In genomic region chr8:12753054-12753453, GRCm38 (mm10) we compare ENCODE assay signal across 19 mouse cellular contexts. TPM values are rescaled to one million over a fixed set of nuclear protein-coding genes. Genes with fewer than 3 reads are reported as not detected.
DNase-seq lines count a peak whose midpoint lies in the region; ATAC-seq and TF ChIP-seq lines count a peak whose summit lies in the region.
"Had no signal": no experiment of that assay in that cellular context is flagged by ENCODE, and none has a peak within 500 bp of the region (broad histone marks: within the 10 kb centered on the region; RNA-seq: fewer than 3 reads in every experiment).

No protein-coding gene starts in this region.

- ATAC-seq in embryonic facial prominence, embryonic 13.5 days (ENCODE audit: insufficient number of reproducible peaks, insufficient read depth, low FRiP score, low TSS enrichment, low read depth): no peak
- no peak for ATAC-seq in stomach, postnatal 0 days (ENCODE audit: low FRiP score, low TSS enrichment)
- ATAC-seq: forebrain, embryonic 13.5 days had no signal

- no peaks in the 10 kb centered on the region for H3K27me3 ChIP-seq in embryonic facial prominence, embryonic 13.5 days
- no peaks in the 10 kb centered on the region for H3K27me3 ChIP-seq in stomach, postnatal 0 days (ENCODE audit: control insufficient read depth, insufficient read depth, low read length)
- H3K27me3 ChIP-seq: embryonic facial prominence, embryonic 12.5 days; forebrain, embryonic 13.5 days; hindbrain, embryonic 15.5 days had no signal

- H3K4me1 ChIP-seq in embryonic facial prominence, embryonic 13.5 days: peaks cover 14% of the 10 kb centered on the region
- no peaks in the 10 kb centered on the region for H3K4me1 ChIP-seq in stomach, postnatal 0 days (replicated peaks; ENCODE audit: control insufficient read depth, insufficient read depth)

- no peaks in the 10 kb centered on the region for H3K9me3 ChIP-seq in embryonic facial prominence, embryonic 13.5 days
- H3K9me3 ChIP-seq in stomach, postnatal 0 days (ENCODE audit: control insufficient read depth, low read length): no peaks in the 10 kb centered on the region
- H3K9me3 ChIP-seq: embryonic facial prominence, embryonic 12.5 days; forebrain, embryonic 13.5 days; hindbrain, embryonic 15.5 days; limb, embryonic 12.5 days had no signal

- DNase-seq in heart, adult 11 months: peak; percentile 91
- no peak for DNase-seq in heart, postnatal 36 days
- DNase-seq in kidney, adult 8-10 months: peak; percentile 69 to 71
- DNase-seq in kidney, postnatal 25 days: peak; percentile 49 to 73
- DNase-seq in lung, postnatal 10 days: no peak
- no peak for DNase-seq in lung, postnatal 4 days
- DNase-seq in stomach, postnatal 0 days (ENCODE audit: low spot score): no peak
- DNase-seq: cerebellum, adult 11-12 months; gastrocnemius, postnatal 14 days; heart, postnatal 14 days; lung, postnatal 14 days; right cerebral cortex, postnatal 14 days; thymus, postnatal 14 days had no signal

- H3K4me2 ChIP-seq in embryonic facial prominence, embryonic 13.5 days: no peak overlapping the region
- H3K4me2 ChIP-seq in stomach, postnatal 0 days (replicated peaks; ENCODE audit: low read depth): no peak overlapping the region
- H3K4me2 ChIP-seq: embryonic facial prominence, embryonic 12.5 days; forebrain, embryonic 13.5 days; heart, embryonic 11.5 days; hindbrain, embryonic 15.5 days; limb, embryonic 12.5 days had no signal

- no peak overlapping the region for H3K9ac ChIP-seq in embryonic facial prominence, embryonic 13.5 days
- H3K9ac ChIP-seq in stomach, postnatal 0 days (ENCODE audit: low read length): no peak overlapping the region
- H3K9ac ChIP-seq: embryonic facial prominence, embryonic 12.5 days; forebrain, embryonic 13.5 days; hindbrain, embryonic 15.5 days; limb, embryonic 12.5 days had no signal

- no peak for TF ChIP-seq CTCF in stomach, postnatal 0 days (IDR thresholded peaks at IDR 0.05; ENCODE audit: low read depth)

- intact Hi-C loops in heart, postnatal 36 days (cut with DNase I): no loop called here

- peak overlapping the region; percentile 68; the same call in 1 of the 2 replicates for H3K27ac ChIP-seq in embryonic facial prominence, embryonic 13.5 days
- H3K27ac ChIP-seq in stomach, postnatal 0 days (replicated peaks): no peak overlapping the region
- H3K27ac ChIP-seq: embryonic facial prominence, embryonic 12.5 days; forebrain, embryonic 13.5 days; hindbrain, embryonic 15.5 days; limb, embryonic 12.5 days had no signal

- 35% methylated on average over 6 of the region's 6 CpGs for WGBS in embryonic facial prominence, embryonic 13.5 days
- 42% methylated on average over 6 of the region's 6 CpGs for WGBS in stomach, postnatal 0 days

- H3K36me3 ChIP-seq in embryonic facial prominence, embryonic 13.5 days: no peaks in the 10 kb centered on the region
- no peaks in the 10 kb centered on the region for H3K36me3 ChIP-seq in stomach, postnatal 0 days (ENCODE audit: control insufficient read depth, insufficient read depth, low read length)
- H3K36me3 ChIP-seq: embryonic facial prominence, embryonic 12.5 days; hindbrain, embryonic 15.5 days; limb, embryonic 12.5 days had no signal

- no peak for TF ChIP-seq EP300 in stomach, postnatal 0 days (optimal IDR thresholded peaks at IDR 0.05)

- no peak overlapping the region for H3K4me3 ChIP-seq in embryonic facial prominence, embryonic 13.5 days
- no peak overlapping the region for H3K4me3 ChIP-seq in stomach, postnatal 0 days (ENCODE audit: low read depth, low read length)
- H3K4me3 ChIP-seq: embryonic facial prominence, embryonic 12.5 days; forebrain, embryonic 13.5 days; hindbrain, embryonic 15.5 days; limb, embryonic 12.5 days had no signal

RNA-seq across cellular contexts. Expression of gene Atp11a, which starts 3.8 kb away (rescaled TPM):
- total RNA-seq in heart, postnatal 36 days (2021): 10 to 100 TPM; 77.9 to 88.4 TPM
- polyA plus RNA-seq in embryonic facial prominence, embryonic 13.5 days (2015; fragmentation: Nextera tagmentation; extraction: Ambion mirVana): 17.3 and 24.8 TPM in 2 replicates
- polyA plus RNA-seq in stomach, postnatal 0 days (2015; fragmentation: Nextera tagmentation; extraction: Ambion mirVana): 6.6 and 7.4 TPM in 2 replicates

Comparison
In these comparisons a context has a peak if more than half of its experiments do, and no peak if none do; other contexts are left out.
1. DNase-seq: peak in heart, adult 11 months (single experiment), kidney, adult 8-10 months (2 of 2) and kidney, postnatal 25 days (2 of 2); none in heart, postnatal 36 days (0 of 2), lung, postnatal 10 days (single experiment), lung, postnatal 4 days (0 of 2) and stomach, postnatal 0 days (single experiment).